Mouse (Mus musculus) large intestine, adult 2 months (tissue): ENCODE measurements at regions not wholly inside any gene's neighbourhood (a gene's known extent, or its start where the extent isn't known, plus 50 kb on each side); places are given as distances from the start of the nearest gene placed in this dataset.
A peak's percentile ranks its signal among the peaks of the same experiment; 100 is the strongest.

Experiments
- DNase-seq: peaks from one replicate; pipeline ENCODE4 v3.0.0-alpha.2; 2012; ENCODE audit warnings: low read depth, low spot score
- WGBS: fragments of 180-500 bp; shearing (Covaris S2); methylation state at CpG from one replicate; pipeline ENCODE4 v1.1.7; 2018; 5-methylcytosine and 5-hydroxymethylcytosine counted together

- 84% methylated on average over 2 of the region's 2 CpGs for WGBS
- no peak for DNase-seq
Measured at GRCm38 (mm10) chr1:61164271-61164670, 186.5 kb downstream of the Icos start.

DNA sequence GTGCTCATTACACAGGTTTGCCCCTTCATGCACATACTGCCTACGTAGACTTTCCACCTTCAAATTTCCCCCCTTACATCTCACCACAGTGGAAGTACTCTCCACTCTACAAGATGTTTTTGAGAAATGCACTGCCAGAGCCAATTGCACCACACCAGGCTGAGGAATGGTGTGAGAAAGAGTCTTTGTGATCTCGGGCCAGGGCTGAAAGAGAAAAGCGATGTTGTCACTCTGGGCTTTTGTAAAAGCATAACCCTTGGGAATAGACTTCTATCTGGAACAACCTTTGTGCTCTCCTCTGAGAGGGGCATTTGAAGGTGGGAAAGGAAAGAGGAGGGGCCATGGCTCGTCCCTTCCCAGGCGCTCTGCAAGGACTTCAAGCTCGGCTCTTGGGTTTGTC, 194.2 kb downstream of the Icos start:
- 85% methylated on average over 6 of the region's 6 CpGs for WGBS
- DNase-seq = no peak

DNA sequence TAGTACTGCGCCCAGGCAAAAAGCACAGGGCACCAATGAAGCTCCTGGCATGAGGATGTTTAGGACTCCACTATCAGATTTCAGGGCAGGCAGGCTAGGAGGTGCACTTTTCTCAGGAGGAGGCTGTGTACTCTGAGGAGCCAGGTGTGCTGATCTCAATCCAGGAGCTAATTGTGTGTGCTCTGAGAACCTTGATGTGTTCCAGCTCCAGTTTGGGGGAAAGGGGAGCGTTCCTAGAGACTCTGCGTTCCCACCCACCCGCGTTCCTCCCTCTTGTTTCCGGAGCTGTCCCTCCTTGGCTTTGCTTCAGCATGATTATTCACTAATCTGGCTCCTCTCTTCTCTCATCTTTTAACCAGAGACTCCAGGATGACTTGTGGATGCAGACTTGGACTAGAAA, 195.2 kb downstream of the Icos start:
- no peak for DNase-seq

DNA sequence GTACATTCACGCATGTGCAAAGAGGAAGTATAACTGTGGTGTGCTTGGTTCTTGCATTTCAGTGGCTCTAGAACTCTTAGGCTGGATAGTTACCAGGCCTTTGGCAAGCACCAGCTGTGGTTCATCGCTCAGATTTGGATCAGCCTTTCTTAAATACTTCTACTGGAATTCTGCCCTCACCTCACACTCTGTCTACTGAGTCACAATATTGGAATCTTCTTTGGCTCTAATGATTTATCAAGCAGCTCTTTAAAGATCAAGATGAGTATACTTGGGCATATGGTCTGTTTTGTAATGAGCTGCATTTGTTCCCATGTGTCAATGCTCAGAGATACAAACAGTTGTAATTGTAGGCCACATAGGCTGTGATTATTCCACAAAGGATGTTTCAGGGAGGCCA, 197.5 kb downstream of the Icos start:
- 78% methylated on average over 2 of the region's 2 CpGs for WGBS
- DNase-seq = no peak

More for the DNA sequence above, 195.2 kb downstream of the Icos start:
- 45% methylated on average over 6 of the region's 6 CpGs for WGBS

GRCm38 (mm10) chr1:61179461-61179860, 201.7 kb downstream of the Icos start:
- no peak for DNase-seq
- 84% methylated on average over 9 of the region's 9 CpGs for WGBS

DNA sequence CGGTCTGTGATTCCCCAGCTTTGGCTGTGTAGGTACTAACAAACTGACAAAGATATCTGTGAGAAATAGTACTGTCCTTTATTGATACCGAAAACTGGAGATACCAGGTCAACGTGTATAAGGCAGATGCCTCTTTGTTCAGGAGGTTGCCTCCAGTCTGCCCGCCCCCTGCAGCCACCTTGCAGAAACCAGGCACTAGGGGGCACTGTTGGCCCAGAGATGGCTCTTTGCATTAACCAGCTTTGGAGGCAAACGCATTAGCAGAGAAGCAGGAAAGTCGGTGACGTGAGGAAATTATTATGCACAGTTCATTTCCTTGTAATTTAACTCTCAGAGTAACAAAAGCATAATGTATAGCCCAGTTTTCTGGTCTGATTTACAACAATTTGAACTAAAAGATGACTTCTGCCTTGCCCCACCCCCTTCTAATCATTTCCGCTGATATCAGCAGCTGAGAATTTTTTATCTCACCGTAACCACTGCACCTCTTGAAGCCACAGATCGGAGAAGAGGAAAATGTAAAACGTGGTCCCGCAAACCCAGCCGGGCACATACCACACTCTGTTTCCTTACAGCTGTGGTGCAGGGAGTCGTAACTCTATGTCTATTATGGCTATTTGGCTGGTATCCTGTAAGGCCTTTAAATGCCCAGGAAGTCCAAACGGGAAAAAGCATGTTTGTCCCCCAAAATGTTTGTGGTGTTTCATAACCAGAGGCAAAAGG, 203.5 kb downstream of the Icos start:
- DNase-seq = peak; percentile 46
- WGBS = 14% methylated on average over 15 of the region's 15 CpGs

- no peak for DNase-seq
- 78% methylated on average over 6 of the region's 6 CpGs for WGBS
Measured at GRCm38 (mm10) chr1:61187381-61188100, 209.8 kb downstream of the Icos start.

- 65% methylated on average over 3 of the region's 3 CpGs for WGBS
- DNase-seq = no peak
Measured at GRCm38 (mm10) chr1:61190921-61191320, 213.2 kb downstream of the Icos start.

DNA sequence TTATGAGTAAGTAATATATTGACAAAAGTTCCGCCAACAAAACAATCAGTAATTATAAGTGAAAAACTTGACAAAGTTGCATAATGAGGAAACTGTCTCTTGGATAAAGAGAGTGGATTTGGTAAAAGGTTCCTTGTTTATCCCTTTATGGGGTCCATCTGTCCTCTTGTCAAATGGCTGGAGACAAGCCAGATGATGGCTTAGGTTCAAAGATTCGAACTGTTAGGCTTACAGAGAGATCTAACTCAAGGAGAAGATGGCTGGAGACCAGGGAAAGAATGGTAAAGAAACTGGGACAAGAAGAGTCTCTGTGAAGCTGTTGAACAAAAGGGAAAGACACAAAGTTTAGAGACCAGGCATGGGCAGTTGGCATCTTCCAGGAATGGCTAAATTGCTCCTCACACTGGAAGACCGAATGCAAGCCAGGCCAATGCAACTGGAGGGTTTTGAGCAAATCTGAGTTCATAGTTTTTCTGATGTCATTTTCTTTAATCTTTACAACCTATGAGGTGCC, 220.9 kb downstream of the Icos start:
- 74% methylated on average over 3 of the region's 3 CpGs for WGBS
- no peak for DNase-seq

DNA sequence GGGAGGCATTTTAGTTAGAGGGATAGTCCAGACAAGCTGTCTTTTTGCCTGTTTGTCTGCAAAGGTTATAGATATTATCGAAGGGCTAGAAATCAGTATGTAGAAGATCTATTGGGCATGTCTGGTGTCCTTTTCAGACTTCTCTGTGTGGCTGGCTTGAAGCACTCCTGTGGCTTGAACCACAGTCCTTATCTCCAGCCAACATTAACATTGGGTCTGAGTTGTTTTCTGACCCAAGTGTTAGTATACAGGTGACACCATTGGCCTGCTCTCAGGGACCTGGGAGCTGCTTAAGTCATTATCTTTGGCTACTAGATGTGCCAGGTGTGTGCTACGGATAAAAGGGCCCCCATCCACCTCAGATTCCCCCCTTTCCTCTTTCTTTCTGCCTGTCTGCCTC, 223.3 kb downstream of the Icos start:
- DNase-seq = no peak
- WGBS = 73% methylated on average over 2 of the region's 2 CpGs

DNA sequence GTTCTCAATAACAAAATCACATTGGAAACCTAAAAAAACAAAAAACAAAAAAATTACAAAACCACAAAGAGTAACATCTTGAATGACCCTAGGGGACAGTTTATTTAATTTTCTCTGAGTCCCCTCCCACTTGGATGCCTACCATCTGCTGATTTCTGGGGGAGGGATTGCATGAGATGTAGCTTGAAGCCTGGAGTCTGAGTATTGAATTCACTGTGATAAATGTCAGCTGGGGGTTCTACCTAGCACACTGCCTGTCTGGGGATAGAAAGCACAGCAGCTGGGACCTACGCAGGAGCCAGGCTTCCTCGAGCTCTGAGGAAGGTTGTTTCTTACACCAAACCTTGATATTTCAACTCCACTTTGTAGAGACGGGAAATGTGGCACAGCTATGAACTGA, 224.4 kb downstream of the Icos start:
- DNase-seq = no peak
- 82% methylated on average over 3 of the region's 3 CpGs for WGBS

DNA sequence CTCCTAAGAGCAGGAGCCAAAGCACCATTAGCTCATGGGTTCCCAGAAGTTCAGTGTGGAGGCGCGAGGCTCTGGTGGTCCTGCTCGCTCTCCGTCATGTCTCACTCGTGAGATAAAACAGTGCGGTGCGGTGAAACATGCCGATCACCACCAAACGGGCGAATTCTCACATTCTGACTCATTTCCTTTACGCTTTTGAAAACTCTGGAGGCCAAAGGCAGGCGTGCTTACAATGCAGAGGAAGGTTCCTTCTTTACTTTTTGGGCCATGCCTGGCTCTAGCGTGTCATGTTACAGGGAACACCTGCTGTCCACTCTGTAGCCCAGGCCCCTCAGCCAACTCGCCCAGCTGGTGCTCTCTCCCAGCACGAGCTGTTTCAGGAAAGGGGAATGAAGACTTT, 225.4 kb downstream of the Icos start:
- no peak for DNase-seq
- WGBS = 31% methylated on average over 15 of the region's 15 CpGs

GRCm38 (mm10) chr1:61203612-61204011, 225.9 kb downstream of the Icos start:
- 37% methylated on average over 6 of the region's 6 CpGs for WGBS
- DNase-seq = no peak

GRCm38 (mm10) chr1:61205137-61205536, 227.4 kb downstream of the Icos start:
- 81% methylated on average over 5 of the region's 5 CpGs for WGBS
- no peak for DNase-seq

DNA sequence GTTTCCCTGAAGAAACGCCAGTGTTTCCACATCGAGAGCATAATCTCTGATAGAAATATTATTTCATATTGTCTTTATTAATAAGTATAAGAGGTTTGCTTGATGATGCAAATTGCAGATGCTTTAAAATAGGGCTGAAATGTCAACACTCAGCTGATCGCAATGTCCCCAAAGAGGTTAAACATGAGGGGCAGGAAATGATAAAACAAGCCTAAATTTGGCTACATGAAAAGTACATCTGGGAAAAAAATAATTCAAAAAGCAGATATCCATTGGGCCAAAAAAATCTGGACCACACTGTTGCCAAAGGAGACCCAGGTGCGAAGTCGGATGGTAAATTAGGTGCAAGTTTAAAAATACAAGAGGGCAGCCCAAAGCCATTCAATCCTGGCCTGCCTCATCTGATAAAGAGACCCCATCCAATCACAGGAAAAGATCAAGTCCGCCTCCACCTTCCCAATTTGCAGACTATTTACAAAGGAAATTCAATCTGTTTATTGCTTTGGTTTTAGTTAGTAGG, 229.2 kb downstream of the Icos start:
- WGBS = 77% methylated on average over 6 of the region's 6 CpGs
- no peak for DNase-seq

GRCm38 (mm10) chr1:61208386-61208785, 230.7 kb downstream of the Icos start:
- WGBS = 73% methylated on average over 1 of the region's 1 CpGs

GRCm38 (mm10) chr1:61221131-61221530, 243.4 kb downstream of the Icos start:
- WGBS = 45% methylated on average over 1 of the region's 1 CpGs
- no peak for DNase-seq

More at GRCm38 (mm10) chr1:61208386-61208785, 230.7 kb downstream of the Icos start:
- DNase-seq = no peak

DNA sequence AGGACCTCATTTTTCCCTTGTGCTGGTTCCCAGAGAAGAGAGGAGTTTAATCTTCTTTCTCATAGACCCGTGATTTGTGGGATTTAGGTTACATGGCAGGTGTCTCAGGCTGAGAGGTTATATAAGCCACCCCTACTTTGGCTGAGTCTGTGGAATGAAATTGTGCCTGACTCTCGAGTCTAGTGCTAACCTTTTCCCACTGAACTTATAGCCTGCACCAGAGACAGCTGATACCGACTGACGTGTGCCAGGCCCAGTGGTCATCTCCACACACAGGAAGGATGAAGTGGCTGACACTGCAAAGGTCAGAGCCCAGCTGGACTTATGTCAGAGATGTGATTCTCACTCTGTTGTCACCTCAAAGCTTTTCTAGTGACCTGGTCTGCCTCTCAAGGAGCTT, 251.2 kb downstream of the Icos start:
- no peak for DNase-seq
- 73% methylated on average over 4 of the region's 4 CpGs for WGBS

DNA sequence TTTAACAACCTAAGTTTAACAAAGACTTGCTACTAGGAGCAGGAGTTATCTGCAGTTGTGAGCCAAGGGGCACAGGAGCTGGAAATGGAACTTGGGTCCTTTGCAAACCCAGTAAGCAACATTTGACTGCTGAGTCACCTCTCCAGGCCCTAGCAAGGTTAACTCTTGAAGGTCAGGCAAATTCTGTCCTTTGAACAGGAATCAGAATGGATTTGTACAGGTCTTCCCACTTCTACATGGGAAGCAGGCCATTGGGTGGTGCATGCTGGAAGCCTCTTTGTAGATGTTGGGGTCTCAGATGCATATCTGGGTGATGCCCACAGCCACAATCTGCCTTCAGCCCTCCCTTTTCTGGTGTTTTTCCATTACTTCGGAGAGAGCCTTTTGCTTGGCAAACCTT, 255.3 kb downstream of the Icos start:
- WGBS = 64% methylated on average over 1 of the region's 1 CpGs
- DNase-seq = no peak

GRCm38 (mm10) chr1:61233476-61234297, 256.0 kb downstream of the Icos start:
- WGBS = 24% methylated on average over 10 of the region's 10 CpGs

More at GRCm38 (mm10) chr1:61233476-61234297, 256.0 kb downstream of the Icos start:
- DNase-seq = no peak
